ENCODE assay signal across 29 mouse cellular contexts in genomic region chr2:18015581-18015980, GRCm38 (mm10). TPM values are rescaled to one million over a fixed set of nuclear protein-coding genes. Genes with fewer than 3 reads are reported as not detected.
A peak's percentile ranks its signal among the peaks of the same experiment; 100 is the strongest.
DNase-seq lines count a peak whose midpoint lies in the region; TF ChIP-seq lines count a peak whose summit lies in the region.
"Had no signal": no experiment of that assay in that cellular context is flagged by ENCODE, and none has a peak within 500 bp of the region (broad histone marks: within the 10 kb centered on the region; RNA-seq: fewer than 3 reads in every experiment).

No protein-coding gene starts in this region.

- no peaks in the 10 kb centered on the region for H3K27me3 ChIP-seq in kidney, adult 2 months (replicated peaks; ENCODE audit: control insufficient read depth, insufficient read depth, low read length)
- H3K27me3 ChIP-seq: embryonic facial prominence, embryonic 13.5 days; embryonic facial prominence, embryonic 15.5 days; forebrain, embryonic 12.5 days had no signal

- no peak overlapping the region for H3K27ac ChIP-seq in kidney, adult 2 months (ENCODE audit: insufficient read depth, low read depth, low read length)
- H3K27ac ChIP-seq: embryonic facial prominence, embryonic 13.5 days; embryonic facial prominence, embryonic 15.5 days; forebrain, embryonic 10.5 days; forebrain, embryonic 12.5 days had no signal

- no peak for TF ChIP-seq CTCF in kidney, adult 2 months (conservative IDR thresholded peaks at IDR 0.05; ENCODE audit: insufficient read depth, insufficient read length, low read depth, low read length)

- peak; percentile 14 for DNase-seq in kidney, adult 2 months
- DNase-seq in kidney, postnatal 14 days: no peak
- DNase-seq in R1 (ENCODE audit: low read depth, low spot score): peak; percentile 69
- peak; percentile 59 for DNase-seq in ZHBTc4 (ENCODE audit: low read depth, low spot score)
- DNase-seq in layer of hippocampus, adult 18-20 months (ENCODE audit: low spot score in 2 of 2): no peak
- DNase-seq: adrenal gland, adult 2 months; adrenal gland, postnatal 10 days; adrenal gland, postnatal 25 days; cerebellum, adult 11 months; cerebellum, adult 18-20 months; cerebellum, adult 8-10 months; cerebellum, adult 9-11 months; cerebellum, postnatal 14 days; cerebellum, postnatal 36 days; embryo, embryonic 11 days had no signal

- no peaks in the 10 kb centered on the region for H3K36me3 ChIP-seq in kidney, adult 2 months (ENCODE audit: control insufficient read depth, insufficient read depth, low read length)
- H3K36me3 ChIP-seq: embryonic facial prominence, embryonic 13.5 days; embryonic facial prominence, embryonic 15.5 days; forebrain, embryonic 10.5 days; forebrain, embryonic 12.5 days had no signal

- no peak overlapping the region for H3K4me3 ChIP-seq in kidney, adult 2 months (ENCODE audit: insufficient read depth, low read depth, low read length)
- H3K4me3 ChIP-seq: embryonic facial prominence, embryonic 13.5 days; embryonic facial prominence, embryonic 15.5 days; erythroblast, embryonic 14.5 days; forebrain, embryonic 10.5 days; forebrain, embryonic 12.5 days had no signal

- TF ChIP-seq POLR2A in kidney, adult 2 months (IDR thresholded peaks at IDR 0.05; ENCODE audit: low read depth, low read length): no peak

- H3K4me1 ChIP-seq in kidney, adult 2 months (ENCODE audit: control insufficient read depth, insufficient read depth, low read length): no peaks in the 10 kb centered on the region
- H3K4me1 ChIP-seq: embryonic facial prominence, embryonic 13.5 days; embryonic facial prominence, embryonic 15.5 days; forebrain, embryonic 10.5 days; forebrain, embryonic 12.5 days had no signal

- 53% methylated on average over 3 of the region's 3 CpGs for WGBS in kidney, adult 2 months

RNA-seq across cellular contexts. Expression of gene H2al2a, which starts 18.8 kb away (rescaled TPM):
- polyA plus RNA-seq in kidney, adult 2 months (2012; rRNA removed): 0.41 TPM in 1 of 2 replicates, not detected in the other
- not detected for total RNA-seq in layer of hippocampus, adult 18-20 months (2021)
- total RNA-seq: adrenal gland, adult 2 months; adrenal gland, postnatal 10 days; adrenal gland, postnatal 25 days; adrenal gland, postnatal 4 days; common myeloid progenitor, adult 5-6 weeks; ES-E14; MEL had no signal
- polyA plus RNA-seq: adrenal gland, adult 2 months; brain, embryonic 14.5 days; C2C12; embryonic facial prominence, embryonic 11.5 days; embryonic facial prominence, embryonic 13.5 days; embryonic facial prominence, embryonic 15.5 days; erythroblast, embryonic 14.5 days; forebrain, embryonic 10.5 days; forebrain, embryonic 12.5 days; forebrain, embryonic 14.5 days; forebrain, embryonic 16.5 days had no signal

RNA-seq across cellular contexts. Expression of gene A930004D18Rik, which starts 22.0 kb away (rescaled TPM):
- 1.7 and 2.8 TPM in 2 replicates for polyA plus RNA-seq in kidney, adult 2 months (2012; rRNA removed)
- 1 to 10 TPM; 3.5 to 5.0 TPM for total RNA-seq in layer of hippocampus, adult 18-20 months (2021)
- polyA plus RNA-seq: erythroblast, embryonic 14.5 days had no signal

RNA-seq across cellular contexts. Expression of gene Skida1, which starts 33.3 kb away (rescaled TPM):
- 2.4 and 3.7 TPM in 2 replicates for polyA plus RNA-seq in kidney, adult 2 months (2012; rRNA removed)
- total RNA-seq in layer of hippocampus, adult 18-20 months (2021): 10 to 100 TPM; 15.6 to 16.0 TPM
- total RNA-seq: common myeloid progenitor, adult 5-6 weeks had no signal
- polyA plus RNA-seq: erythroblast, embryonic 14.5 days had no signal

RNA-seq across cellular contexts. Expression of gene Mllt10, which starts 39.5 kb away (rescaled TPM):
- 29.3 and 32.7 TPM in 2 replicates for polyA plus RNA-seq in kidney, adult 2 months (2012; rRNA removed)
- total RNA-seq in layer of hippocampus, adult 18-20 months (2021): 10 to 100 TPM; 51.7 to 59.6 TPM

Comparison
In these comparisons a context has a peak if more than half of its experiments do, and no peak if none do; other contexts are left out.
1. DNase-seq: peak in kidney, adult 2 months (single experiment), R1 (single experiment) and ZHBTc4 (single experiment); none in kidney, postnatal 14 days (single experiment) and layer of hippocampus, adult 18-20 months (0 of 2).